Mouse (Mus musculus) c-Kit-negative CD71-positive TER-119-positive erythroid progenitor cells, embryonic 14.5 days (primary cell): Measurements from ENCODE around the gene Zbtb45.

Source experiments
- DNase-seq: peaks from one replicate; pipeline ENCODE4 v3.0.0-alpha.2; 2013; ENCODE audit warnings: low read depth, low spot score

Zbtb45 gene

GRCm38 (mm10) chr7:13010005-13010908 is at the start of gene Zbtb45:
Gene Zbtb45, minus strand, starts transcription at chr7:13010034.
- DNase-seq: no peak

DNA sequence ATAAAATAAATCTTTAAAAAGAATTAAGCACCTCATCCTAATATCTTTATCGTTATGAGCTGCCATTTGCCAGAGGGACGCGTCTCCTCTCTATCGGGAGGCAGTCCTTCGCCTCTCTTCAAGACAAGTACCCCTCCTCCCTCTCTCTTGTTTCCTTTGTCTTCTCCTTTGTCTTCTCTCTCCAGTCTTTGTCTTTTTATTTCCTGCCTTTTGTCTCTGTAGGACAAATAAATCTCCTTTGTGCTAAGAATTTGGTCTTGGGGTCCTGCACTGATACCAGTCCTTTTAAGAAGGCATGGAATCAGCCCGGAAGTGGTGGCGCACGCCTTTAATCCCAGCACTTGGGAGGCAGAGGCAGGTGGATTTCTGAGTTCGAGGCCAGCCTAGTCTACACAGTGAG is 49.7 kb upstream of the Zbtb45 start:
- DNase-seq: no peak

DNA sequence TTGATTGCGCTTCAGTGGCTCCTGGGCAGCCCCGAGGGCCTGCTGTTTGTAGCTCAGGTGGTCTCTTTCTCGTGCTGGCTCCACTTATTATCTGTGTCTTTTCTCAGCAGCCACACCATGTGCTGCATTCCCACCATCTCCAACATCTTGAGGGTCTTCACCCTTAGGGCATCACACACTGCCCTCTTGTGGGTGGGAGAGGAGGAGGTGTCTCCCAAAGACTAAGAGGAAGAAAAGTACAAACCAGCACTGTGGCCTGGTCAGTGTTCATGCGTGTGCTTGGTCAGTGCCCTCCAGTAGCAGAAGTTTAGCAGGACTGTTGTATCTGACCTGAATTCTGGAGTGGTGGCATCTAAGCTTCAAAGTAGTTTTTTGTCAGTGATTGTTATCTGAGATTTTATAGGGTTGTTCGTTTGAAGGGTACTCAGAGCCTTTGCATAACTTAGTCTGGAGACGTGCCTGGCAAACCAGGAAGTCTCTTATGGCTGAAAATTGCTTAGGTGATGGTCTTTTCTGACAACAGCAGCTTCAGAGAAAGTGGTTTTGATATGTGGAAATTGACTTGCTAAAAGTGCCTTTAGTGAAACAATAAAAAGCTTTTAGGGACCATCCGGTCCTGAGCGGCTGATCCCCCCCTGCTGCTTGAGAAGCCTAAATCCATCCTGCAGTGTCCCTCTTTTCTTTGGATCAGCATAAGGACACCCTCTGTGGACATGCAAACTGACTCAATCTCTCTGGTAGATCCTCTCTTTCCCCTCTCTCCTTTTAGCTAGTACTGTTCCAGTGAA is 47.3 kb upstream of the Zbtb45 start:
- no peak for DNase-seq

- DNase-seq: peak; percentile 70
Observed at GRCm38 (mm10) chr7:13054287-13055010, 44.6 kb upstream of the Zbtb45 start, which contains the start of gene Mzf1. Gene Mzf1, minus strand, starts transcription at chr7:13054764.

- DNase-seq: no peak
Observed at GRCm38 (mm10) chr7:13053961-13054286, 44.1 kb upstream of the Zbtb45 start.

DNA sequence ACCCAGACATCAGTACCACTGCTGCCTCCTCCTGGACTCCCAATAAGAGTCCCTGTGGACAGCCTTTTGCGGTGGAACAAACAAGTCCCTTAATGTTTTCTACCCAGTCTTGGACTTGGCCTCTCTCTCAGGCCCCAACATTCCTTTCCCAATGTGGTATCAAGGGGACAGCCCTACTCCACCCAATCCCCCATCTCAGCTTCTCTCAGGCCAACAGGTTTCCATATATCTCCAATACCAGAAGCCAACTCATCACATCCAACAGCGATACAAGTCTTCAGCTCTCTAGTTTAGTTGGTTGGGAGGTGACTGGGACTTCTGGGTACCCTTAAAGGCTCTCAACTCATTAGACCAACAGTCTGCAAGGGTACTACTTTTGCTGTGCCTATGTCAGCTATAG is 43.7 kb upstream of the Zbtb45 start:
- no peak for DNase-seq

GRCm38 (mm10) chr7:13053001-13053400 is 43.2 kb upstream of the Zbtb45 start:
- DNase-seq: no peak

- peak; percentile 35 for DNase-seq
Observed at GRCm38 (mm10) chr7:13046084-13046483, 36.2 kb upstream of the Zbtb45 start.

GRCm38 (mm10) chr7:13044254-13044625 is 34.4 kb upstream of the Zbtb45 start:
- no peak for DNase-seq

DNA sequence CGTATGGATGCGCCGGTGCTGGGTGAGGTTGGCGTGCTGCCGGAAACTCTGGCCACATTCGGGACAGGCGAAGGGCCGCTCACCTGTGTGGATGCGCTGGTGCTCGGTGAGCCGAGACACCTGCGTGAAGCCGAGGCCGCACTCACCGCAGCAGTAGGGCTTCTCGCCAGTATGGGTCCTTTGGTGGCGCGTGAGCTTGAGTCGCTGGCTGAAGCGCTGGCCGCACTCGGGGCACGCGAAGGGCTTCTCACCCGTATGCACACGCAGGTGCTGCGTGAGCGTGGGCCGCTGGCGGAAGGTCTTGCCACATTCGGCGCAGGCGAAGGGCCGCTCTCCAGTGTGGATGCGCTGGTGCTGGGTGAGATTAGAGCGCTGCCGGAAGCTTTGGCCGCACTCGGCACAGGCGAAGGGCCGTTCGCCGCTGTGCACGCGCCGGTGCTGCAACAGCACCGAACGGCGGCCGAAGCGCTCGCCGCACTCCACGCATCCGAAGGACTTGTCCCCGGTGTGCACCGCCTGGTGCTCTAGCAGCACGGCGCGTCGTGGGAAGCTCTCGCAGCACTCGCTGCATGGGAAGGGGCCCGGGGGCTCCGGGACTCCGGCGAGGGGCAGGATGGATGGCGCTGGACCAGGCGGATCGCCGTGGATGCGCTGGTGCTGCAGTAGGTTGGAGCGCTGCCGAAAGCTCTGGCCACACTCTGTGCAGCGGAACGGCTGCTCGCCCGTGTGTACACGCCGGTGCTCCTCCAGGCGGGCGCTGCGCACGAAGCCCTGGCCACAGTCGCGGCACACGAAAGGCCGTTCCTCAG is 33.8 kb upstream of the Zbtb45 start:
- no peak for DNase-seq

- DNase-seq: no peak
Observed at GRCm38 (mm10) chr7:13043120-13043444, 33.2 kb upstream of the Zbtb45 start.

GRCm38 (mm10) chr7:13042511-13042910 is 32.7 kb upstream of the Zbtb45 start:
- DNase-seq: no peak

DNA sequence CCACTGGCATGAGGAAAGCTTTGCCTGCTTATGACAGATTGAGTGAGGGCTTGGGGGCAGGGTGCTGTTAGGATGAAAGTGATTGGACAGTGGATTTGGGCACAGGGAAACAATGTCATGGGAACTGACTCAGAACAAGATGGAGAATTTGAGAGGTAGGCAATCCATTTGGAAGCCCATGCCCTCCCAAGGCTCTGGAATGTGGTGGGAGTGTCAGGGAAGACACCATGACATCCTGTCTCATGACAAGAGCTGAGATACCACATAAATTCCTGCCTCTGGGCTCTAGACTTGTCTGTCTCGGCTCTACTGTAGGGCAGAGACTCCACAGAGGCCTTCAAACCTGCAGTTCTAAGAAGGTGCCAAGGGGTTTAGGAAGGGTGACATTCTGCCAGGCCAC is 31.4 kb upstream of the Zbtb45 start:
- DNase-seq: no peak

GRCm38 (mm10) chr7:13039181-13039580 is 29.3 kb upstream of the Zbtb45 start:
- DNase-seq: no peak

DNA sequence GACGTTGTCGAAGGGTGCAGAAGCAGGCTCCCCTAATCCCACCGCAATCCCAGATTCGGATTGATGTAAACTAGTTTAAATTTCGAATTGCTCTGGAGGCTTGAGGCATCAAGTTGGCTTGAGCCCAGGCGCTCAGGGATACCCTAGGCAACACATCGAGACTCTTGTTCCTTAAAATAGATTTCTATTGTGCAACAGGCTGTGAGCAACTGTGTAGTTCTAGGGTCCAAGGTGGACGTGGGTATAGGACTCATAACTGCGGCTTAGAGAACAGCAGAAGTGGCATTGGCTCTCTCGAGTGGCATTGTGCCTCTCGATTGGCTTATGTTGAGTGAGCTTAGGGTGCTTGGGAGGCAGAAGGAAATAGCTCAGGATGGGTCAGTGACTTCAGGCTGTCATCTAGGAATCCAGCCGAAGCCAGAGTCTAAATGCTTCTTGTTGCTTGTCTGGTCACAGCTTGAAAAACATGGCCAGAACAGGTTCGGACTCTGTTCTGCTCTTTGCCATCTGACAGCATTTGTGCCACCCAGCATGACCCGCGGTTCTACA is 28.9 kb upstream of the Zbtb45 start:
- DNase-seq: no peak

DNA sequence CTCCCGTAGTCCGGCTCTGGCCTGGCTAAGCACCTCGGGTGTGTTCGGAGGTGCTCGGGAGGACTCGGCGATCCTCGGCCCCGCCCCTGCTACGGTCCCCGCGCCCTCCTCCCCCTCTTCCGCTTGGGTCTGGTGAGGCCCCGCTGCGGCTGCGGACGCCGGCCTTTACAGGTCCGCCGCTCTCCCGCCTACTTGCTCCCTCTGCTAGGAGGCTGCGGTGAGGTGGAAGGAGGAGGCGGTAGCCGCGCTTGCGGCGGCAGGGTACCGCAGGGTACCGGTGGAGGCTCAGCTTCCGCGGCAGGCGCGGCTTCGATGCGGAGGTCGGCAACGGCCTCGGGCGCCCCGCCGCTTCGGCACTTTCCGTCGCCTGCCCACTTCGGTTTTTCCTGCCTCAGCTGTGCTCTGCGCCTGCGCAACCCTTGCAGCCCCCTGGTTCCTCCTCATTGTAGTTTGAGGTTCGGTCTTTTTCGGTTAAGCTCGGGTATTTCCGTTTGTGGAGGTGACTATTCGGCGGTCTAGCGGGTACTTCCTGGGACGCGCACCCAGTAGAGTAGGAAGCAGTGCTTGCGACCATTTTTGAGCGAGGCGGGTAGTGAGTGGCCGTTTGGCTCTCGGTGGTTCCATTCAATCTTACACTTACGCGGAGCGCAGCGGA is 28.2 kb upstream of the Zbtb45 start, which contains the start of gene Ube2m:
Gene Ube2m (minus strand): TSS at position 375 of the 655 bp plus-strand sequence.
- peak; percentile 80 for DNase-seq

GRCm38 (mm10) chr7:13037366-13037765 is 27.5 kb upstream of the Zbtb45 start:
- no peak for DNase-seq

GRCm38 (mm10) chr7:13036806-13037205 is 27.0 kb upstream of the Zbtb45 start:
- no peak for DNase-seq

- DNase-seq: no peak
Observed at GRCm38 (mm10) chr7:13035211-13035855, 25.5 kb upstream of the Zbtb45 start.
